Mouse (Mus musculus): Measurements from ENCODE around the gene Setd3.

Gene Setd3

DNA sequence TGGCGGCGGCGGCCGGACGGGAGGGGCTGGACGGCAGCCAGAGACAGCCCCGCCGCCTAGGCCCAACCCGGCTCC is at the start of gene Setd3:
Gene Setd3 (minus strand): TSS at position 69 of the 75 bp plus-strand sequence.
- DNase-seq = no peak

DNA sequence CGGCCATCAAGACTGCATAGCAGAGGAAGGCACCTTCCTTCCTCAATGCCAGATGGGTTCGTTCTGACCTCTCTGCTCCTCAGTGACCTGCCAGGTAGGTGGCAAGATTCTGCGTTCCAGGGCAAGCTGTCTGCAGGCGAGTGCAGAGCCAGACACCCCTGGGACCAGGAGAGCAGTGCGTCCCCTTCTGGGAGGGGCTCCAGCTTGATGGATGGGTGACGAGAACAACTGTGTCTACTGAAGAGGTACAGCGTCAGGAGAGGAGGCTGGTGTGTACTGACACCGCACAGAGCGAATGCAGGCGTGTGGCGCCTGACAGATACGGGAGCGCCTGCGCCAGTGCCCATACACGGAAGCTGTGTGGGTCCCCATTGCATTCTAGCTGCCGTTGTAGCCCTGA is 48.4 kb upstream of the Setd3 start:
- no peak for DNase-seq

DNA sequence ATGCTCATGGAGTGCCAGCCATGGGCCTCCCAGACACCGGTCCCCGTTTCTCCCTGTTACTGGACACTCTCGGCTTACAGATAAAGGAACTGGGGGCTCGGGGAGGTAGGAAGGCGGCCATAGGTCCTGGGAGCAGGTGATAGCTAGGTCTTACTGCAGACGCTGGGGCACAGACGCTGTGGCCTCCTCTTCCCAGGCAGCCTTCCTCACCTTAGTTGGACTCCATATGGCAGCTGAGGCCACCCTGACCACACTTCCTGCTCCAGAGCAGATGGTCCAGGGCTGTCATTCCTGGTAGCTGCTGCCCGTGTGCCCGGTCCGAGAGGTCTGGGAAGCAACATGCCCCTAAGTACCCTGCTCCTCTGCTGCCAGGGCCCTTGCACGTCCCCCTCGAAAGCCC is 47.8 kb upstream of the Setd3 start:
- DNase-seq = no peak

DNA sequence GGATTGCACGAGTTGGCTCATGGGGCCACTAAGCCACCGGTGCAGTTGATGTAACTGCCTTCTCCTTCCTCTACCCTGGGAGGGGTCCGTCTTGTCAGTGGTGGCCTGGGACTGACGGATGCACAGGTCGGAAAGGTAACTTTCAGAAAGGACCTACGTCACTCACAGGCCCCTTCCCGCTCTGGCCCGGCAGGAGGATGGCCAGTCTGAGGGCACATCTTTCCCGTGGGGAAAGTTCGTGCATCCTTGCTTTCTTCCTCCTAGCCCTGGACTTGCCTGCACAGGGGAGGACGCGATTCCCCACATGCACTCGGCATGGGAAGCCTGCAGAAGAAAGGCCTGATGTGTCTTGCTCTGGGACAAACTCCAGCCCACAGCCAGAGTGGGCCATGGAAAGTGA is 47.1 kb upstream of the Setd3 start:
- DNase-seq = no peak

DNA sequence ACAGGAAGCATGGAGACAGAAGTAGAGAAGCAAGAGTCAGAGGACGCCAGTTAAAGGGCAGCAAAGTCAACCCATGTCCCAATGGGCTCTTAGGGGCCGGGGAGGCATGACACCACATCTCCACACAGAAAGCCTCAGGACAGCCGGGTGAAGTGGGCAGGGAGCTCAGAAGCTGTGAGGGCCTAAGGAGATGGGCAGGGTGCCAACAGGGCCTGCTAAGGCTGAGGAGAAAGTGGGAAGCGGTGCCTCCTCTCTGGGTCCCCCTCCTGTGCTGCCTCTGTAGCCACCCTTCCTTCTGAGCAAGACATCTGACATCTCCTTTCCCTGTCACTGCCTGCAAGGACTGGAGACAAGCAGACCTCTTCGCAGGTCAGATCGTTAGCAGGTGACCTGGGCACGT is 46.7 kb upstream of the Setd3 start:
- DNase-seq = no peak

DNA sequence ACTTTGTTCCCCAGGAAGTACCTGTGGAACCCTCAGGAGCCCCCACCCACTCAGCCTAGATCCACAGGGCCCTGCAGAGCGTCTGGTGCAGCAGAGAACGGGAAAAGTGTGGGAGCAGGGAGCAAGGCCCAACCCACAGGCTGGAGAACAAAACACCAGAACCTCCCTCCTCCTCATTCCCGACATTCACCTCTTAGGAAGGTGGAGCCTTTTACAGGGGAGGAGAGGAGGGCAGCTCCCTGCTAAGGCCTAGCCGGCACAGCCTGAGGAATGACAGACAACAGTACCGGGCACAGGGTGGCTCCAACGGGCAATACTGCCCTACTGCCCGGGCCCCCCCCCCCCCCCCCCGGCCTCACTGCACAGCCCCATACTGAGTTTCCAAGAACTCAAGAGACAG is 44.2 kb upstream of the Setd3 start:
- no peak for DNase-seq

DNA sequence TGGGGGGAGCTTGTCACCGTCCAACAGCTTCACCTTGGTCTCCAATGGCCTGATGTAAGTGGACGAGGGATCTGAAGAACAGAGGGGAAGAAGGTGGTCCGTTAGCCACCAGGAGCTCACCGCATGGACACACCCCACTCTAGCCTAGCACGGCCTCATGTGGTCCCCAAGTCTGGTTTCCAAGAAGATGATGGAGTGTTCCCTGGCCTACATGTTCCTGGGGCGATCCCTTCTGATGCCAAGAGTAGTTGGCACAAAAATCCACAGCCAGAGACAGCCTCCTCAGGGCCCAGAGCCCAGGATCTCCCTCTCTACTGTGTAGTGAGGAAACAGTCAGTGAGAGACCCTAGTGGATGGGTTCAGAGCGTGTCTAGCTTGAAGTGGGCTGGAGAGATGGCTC is 42.6 kb upstream of the Setd3 start:
- DNase-seq = no peak

DNA sequence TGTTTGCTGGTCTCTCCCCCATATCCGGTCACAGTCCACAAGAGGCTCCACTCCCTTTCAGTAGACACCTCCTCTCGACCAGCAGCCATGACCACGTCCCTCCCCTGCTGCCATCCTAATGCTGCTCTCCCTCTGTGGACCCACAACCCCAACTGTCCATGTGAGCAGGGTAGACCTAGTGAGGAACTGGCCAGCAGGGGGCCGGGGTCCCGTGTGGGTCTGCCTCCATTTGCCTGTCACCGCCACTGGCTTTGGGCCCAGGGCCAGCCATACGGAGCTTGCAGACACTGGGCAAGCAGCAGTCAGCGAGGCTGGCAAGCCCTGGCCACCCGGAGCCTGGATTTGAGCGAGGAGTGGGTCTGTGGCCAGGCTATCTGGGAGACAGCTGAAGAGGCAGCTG is 42.1 kb upstream of the Setd3 start:
- no peak for DNase-seq

DNA sequence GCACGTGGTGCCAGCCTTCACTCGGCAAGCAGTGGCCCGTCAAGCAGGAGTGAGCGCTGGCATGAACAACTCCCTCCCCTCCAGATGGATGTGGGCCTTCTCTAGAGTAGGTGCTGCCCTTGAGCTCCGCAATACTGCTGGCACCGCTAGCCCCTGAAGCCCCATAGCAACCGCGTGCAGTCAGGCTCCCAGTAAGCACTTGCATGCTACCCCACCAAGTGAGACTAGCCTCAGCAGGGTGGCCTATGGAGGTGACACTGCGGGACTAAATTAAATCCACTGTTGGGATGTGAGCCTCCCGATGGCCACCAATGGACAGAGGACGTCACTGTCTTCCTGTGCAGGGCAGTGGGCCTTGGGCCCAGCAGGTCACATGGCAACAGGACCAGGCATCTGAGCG is 41.5 kb upstream of the Setd3 start:
- no peak for DNase-seq

DNA sequence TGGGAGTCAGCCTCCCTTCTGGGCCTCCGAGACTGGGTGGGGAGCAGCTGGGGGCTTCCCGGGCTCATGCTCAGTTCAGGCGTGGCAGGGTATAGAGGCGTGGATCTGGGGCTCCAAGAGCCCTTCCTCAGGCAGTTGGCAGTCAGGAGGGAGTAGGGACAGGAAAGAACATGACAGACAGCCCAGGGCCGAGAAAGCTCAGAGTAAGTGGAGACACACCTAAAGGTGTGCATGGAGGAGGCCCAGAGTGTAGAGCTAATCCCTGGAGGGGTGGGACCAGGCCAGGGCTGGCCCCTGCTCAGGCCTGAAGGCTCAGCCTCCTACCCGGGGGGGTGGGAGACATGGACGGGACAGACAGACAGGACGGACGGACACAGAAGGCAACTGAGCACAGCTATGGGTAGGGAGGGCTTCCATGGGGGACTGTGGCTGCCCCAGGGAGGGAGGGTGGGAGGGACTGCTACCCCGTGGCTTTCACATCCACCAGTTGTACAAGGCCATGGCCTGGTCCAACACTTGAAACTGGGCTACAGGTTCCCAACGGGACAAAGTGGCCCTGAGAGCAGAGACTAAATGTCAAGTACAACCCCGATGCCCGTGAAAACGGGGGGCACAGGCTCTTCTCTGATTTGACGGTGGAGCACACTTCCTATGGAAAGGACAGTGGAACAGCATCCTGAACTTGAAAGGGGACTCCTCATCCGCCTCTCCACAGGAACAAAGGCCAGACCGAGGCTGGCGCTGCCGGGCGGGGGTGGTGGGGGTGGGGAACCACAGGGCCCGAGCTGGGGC is 40.9 kb upstream of the Setd3 start:
- DNase-seq = no peak

DNA sequence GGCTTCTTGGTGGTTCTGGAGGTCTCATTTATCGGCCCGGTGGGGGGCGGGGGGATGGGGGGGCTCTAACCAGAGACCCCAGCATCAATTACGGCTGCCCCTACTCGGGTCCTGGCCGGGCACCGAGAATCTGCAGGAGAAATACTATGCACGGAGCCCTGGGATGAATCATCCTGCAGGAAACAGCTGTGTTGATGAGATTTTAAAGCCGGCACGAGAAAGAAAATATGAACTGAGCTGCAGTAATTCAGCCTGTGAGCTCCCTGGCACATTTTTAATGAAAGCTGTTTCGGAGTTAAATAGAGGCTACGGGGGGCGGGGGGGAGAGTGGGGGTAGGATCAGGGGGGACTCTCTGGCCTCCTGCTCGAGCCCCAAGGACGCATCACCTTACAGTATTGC is 40.0 kb upstream of the Setd3 start:
- DNase-seq = no peak

DNA sequence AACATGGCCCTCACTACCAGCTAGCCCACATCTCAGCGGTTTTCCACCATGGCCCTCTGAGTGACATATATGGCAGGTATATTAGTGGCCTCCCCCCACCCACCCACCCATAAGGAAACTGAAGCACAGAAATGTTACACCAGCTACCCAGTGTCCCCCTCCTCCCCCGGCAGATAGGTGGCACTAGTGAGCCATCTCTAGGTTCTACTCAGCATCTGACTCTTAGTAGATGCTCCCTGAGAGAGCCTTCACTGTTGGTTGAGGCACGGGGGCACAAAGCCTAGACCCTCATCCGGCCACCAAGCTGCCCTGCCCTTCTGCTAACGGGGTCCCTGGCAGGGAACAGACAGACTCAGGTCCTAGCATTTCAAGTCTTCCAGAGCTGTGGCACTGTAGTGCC is 38.5 kb upstream of the Setd3 start:
- DNase-seq = peak; percentile 23 to 49

DNA sequence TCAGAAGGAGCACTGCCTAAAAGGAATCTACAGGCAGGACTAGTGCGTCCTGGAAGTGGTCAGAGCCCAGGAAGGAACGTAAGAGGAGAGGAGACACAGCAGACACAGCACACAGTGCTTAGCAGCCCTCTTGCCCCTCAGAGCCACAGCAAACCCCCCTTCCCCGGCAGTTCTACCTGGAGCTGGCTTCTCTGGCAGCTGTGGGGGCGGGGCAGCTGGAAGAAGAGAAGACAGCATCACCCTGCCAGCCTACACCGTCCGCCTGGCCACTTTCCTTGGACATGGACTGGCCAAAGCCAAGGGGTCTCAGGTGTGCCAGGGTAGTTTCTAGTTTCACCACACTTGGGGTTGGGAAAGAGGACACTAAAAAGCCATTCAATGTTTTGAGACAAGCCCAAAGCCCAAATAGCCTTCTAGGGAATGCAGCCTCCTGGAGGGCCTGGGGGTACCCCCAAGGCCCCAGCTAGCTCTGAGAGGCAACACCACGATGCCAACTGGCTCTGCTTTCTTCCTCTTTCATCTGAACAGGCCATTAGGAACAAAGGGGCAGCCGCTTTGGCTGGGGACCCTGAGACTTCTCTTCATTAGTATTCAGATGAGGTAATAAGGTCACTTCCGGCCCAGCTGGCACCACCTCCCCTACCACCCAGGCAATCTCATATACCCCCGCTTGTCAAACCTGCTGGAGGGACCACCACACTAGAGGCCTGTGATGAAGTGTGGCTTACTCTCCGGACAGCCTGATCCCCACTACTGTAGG is 37.7 kb upstream of the Setd3 start:
- DNase-seq = no peak

DNA sequence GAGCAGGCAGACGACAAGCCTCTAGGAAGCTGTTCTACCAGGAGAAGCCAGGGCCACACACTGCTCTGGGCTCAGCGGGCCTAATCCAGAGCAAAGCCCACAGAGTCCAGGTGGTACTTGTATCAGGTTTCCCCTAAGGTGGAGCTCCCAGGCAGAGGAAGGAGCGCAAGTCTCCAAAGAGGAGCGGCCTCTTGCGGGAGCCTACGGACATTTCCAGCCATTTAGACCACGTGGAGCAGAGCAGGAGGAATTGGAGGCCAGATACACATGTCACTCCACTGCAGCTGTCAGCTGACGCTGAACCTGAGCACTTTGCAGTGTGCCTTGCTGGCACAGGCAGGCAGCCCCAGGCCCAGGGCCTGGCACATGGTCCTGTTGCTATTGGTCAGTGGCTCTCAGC is 36.0 kb upstream of the Setd3 start:
- no peak for DNase-seq

DNA sequence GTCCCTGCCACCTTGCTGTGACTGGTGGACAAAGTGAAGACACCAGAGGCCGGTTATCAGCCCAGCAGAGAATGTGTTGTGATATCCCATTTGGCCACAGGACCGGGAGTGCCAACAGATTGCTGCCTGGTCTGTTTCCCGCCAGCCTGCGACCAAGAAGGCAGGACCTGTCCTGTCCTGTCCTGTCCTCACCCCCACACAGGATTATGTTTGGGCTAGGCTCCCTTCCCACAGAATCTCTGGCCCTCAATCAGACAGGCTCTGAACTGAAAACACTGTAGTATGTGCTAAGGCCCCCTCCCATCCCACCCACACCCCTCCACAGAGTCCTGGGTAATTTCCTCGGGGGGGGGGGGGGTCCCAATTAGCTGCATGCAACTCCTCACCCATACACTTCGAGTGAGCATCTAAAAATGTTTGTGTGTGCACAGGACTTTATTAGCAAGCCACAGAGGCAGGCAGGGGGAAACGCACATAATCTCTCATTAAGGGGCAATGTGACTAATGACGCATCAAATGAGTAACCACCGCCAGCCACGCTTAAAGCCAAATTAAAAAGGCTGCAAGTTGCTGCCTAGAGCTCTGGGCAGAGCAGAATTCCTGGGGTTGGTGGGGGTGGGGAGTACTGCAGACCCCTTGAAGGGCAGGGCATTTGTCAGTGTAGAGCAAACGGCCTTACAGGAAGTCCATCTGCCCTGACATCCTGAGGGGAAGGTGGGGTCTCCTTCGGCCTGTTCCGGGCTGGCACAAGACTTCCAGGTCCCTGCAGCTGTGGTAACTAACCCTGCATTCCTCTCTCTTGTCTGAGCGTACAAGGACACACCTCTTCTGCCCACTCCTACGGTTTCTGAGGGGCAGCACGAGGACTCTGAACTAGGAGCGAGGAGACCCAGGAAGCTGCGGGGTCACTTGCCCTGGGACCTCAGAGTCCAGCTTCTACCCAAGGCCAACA is 34.3 kb upstream of the Setd3 start:
- no peak for DNase-seq

DNA sequence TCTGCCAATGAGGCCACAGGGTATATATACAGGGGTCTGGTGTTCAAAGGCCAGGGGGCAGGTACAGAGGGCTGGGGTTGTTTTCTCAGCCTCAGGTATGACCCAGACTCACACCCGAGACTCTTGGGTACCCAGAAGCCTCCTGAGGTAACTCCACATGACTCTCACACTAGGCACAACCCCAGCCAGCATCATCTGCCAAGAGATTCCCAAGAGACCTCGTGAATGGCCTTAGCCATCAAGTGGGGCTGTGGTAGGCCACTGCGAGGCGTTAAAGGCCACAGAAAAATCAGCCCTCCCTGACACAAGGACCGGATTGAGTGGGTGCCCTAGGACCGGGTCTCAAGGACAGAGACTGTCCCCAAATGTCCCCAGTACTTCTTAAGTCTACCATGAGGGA is 33.4 kb upstream of the Setd3 start:
- no peak for DNase-seq

DNA sequence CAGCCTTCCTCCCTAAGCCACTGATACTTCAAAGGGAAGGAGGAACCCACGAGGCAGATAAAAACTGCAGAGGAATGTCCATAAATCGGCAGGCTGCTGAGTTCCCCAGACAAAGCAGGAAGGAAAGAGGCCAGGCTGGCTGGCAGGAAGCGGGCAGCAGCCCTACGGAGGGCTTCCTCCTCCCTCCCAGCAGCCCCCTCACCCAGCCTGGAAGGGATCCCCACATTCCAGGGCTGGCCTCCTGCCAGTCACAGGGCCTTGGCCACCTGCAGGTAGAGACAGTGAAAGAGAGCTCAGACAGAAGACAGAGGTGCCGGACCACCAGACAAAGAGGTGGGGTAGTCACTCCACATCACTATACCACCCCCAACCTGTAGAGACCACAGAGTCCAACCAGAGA is 33.0 kb upstream of the Setd3 start:
- DNase-seq = no peak

DNA sequence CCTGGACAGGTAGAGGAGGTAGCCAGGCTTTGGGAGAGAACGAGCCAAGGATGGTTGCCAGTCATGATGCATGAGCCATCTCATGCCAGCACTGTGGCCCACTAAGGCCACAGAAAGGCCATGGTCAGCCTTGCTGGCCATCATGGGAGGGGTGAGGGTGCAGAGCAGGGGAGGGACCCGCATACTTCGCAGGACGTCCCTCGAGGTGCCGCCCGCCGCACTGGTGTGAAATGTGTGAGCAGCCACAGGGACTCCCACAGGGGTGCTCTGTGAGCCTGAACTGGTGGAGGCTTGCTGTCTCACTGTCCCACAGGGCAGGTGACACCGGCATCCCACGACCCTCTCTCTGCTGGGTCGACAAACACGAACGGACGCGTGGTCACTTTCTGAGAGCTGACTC is 31.5 kb upstream of the Setd3 start:
- DNase-seq = no peak

DNA sequence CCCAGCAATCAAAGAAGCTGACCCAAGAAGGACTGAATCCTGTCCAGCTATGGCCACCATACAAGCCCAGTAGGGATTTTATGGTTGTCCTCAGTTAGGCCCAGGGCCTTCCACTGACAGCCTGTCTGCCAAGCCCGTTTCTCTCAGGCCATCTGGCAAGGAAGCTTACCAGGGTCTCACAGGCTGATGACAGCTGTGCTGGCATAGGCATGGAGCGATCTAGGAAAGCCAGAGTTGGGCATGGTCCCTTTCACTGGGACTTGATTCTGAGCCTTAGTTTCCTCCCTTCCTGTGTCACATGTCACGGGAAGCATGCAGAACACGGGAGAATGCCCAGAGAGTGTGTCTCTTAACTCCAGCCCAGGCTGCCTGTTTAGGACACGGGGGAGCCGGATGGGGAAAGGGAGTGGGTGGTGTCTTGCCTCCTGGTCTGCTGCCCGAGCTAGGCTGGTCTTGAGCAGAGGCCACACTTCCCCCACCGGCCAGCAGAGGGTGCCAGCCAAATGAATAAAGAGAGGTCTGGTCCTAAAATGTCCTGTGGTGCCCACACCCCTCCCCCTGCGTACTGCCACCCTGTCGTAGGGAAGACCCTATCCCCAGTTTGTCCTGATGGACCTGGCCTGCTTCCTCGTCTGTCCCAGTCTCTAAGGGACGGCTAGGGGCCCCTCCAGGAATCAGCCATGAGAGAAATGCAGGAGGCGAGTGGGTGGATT is 29.8 kb upstream of the Setd3 start:
- peak; percentile 55 to 65 for DNase-seq

DNA sequence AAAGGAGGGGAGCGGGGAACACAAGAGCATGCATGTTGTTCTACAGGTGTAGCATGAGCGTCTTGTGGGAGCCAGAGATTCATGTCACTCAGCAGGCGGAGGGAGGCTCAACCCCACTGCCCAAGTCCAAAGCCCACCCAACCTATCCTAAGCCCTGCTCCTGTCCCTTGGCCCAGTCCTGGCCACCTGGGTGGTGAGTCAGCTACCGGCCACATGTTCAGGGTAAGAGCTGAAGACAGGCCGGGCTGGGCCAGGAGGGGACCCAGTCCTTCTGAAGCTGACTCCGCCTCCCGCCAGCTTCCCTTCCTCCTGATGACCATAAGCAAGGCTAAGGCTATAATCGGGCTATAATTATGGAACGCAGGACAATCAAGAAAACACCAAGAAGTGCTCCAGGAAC is 29.1 kb upstream of the Setd3 start:
- DNase-seq = no peak

DNA sequence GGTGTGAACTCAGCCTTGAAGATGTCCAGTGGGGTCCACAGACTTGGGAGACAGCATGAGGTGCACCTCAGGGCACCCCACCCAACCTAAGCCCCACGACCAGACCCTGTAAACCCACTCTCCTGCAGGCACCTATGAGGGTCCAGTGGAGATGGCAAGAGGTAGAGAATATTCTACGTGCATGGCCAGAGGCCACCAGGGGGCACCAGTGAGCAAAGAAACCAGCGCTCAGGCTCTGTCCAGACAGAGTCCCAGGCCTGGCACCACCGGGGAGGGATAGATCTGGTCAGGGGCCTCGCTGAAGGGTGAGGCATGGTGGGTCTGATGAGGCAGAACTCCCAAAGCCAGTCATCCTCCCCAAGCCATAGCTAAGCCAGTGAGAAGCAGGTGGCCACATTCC is 27.5 kb upstream of the Setd3 start:
- DNase-seq = peak; percentile 84 to 85

DNA sequence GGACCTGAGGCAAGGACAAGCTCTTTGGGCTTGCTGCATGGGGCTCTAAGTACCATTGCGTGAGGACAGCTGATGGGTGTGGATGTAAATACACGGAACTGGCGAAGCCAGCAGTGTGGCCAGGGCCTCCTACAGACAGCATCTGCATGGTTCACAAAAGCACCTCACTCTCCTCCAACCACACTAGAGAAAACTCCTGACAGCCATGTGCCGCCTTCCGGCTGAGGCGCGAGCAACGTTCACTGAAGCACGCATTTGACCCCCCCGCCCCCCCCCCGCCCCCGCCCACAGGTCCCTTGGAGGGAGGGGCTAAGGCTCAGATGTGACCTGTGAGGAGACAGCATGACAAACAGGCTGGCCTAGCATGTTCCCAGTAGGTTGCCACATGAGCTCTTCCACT is 25.9 kb upstream of the Setd3 start:
- DNase-seq = no peak

DNA sequence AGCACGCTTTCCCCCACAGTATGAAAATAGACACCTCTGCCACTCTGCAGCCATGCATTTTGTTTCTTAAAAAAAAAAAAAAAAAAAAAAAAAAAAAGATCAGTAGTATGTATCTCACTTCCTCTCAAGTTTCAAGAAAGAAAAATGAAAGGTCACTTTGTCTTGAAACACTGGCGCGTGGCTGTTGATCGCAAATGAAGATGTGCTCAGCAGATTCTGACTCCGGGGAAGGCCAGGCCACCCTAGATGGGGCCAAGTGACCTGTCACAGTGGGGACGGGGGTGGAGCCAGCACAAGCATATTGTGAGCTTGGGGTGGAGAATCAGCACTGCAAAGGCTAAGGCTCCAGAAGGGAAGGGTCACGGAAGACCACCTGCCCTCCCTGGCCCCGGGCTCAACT is 24.8 kb upstream of the Setd3 start:
- DNase-seq = no peak

DNA sequence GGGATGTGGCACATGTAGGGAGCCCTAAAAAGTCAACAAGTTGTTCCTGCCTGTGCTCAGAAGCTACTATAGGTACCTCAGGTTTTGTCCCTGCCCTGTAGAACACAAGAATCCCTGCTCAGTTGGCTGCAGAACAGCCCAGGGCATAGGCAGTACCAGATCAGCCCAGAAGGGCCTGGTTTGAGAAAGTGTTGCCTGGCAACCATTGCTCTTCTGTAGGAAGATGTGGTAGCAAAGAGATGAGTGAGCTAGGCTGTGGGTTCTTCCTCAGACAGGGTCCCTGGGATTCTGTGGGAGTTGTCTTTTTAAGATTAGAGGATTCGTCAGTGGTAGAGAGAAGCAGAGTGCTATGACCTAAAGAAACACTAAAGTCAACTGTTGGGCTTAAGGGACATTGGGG is 21.0 kb upstream of the Setd3 start:
- no peak for DNase-seq

All from B cell, adult 2 months (primary cell).